Mouse (Mus musculus) CH12.LX (cell line): ENCODE data around the gene Dirc2. TPM values are rescaled to one million over a fixed set of nuclear protein-coding genes. Genes with fewer than 3 reads are reported as not detected.

Source experiments
- DNase-seq: peaks from one replicate; pipeline ENCODE4 v3.0.0-alpha.2; 2013; ENCODE audit errors: extremely low read depth
- H3K27ac ChIP-seq: 2 replicates; pipeline ENCODE4 v1.5.1; 2012; ENCODE audit warnings: low read depth, mild to moderate bottlenecking, control low read depth, moderate library complexity; ENCODE audit not compliant: insufficient read depth
- H3K27me3 ChIP-seq: replicated peaks from 2 replicates; pipeline ENCODE3; 2012; ENCODE audit warnings: inconsistent platforms
- H3K36me3 ChIP-seq, 2 experiments: replicated peaks in 1 of 2; 2 replicates each; pipeline versions ENCODE3 to v1.6.1; 2012; ENCODE audit warnings: inconsistent platforms in 1 of 2, low read length in 1 of 2, mild to moderate bottlenecking in 1 of 2, mixed read lengths in 1 of 2, moderate library complexity in 1 of 2; ENCODE audit not compliant: control insufficient read depth in 1 of 2, insufficient read depth in 1 of 2
- H3K4me1 ChIP-seq, 2 experiments: 2 replicates each; pipeline ENCODE4 v1.6.1; 2012; ENCODE audit warnings: inconsistent platforms in 1 of 2, moderate library complexity in 1 of 2; ENCODE audit not compliant: insufficient read depth in 2 of 2, control insufficient read depth in 1 of 2
- H3K4me2 ChIP-seq: 2 replicates; pipeline ENCODE4 v1.6.1; 2012; ENCODE audit warnings: low read depth, mild to moderate bottlenecking, control low read depth; ENCODE audit not compliant: poor library complexity, insufficient read depth, severe bottlenecking
- H3K4me3 ChIP-seq, 3 experiments: fragments of 150-350 bp in 1 of 3; sonication (generic) in 1 of 3; replicated peaks in 1 of 3; 2 replicates each; pipeline versions ENCODE3 to v1.5.1; 2011 to 2012; ENCODE audit warnings: low read depth in 2 of 3, low read length in 2 of 3, mild to moderate bottlenecking in 2 of 3, moderate library complexity in 2 of 3, control low read depth in 1 of 3, improper control_type of control experiment in 1 of 3, inconsistent platforms in 1 of 3, mixed read lengths in 1 of 3; ENCODE audit not compliant: poor library complexity in 1 of 3
- H3K79me2 ChIP-seq: replicated peaks from 2 replicates; pipeline ENCODE4 v1.6.1; 2012; ENCODE audit warnings: mild to moderate bottlenecking, moderate library complexity; ENCODE audit not compliant: control insufficient read depth, poor library complexity, insufficient read depth, severe bottlenecking; ENCODE audit errors: extremely low read depth
- H3K9ac ChIP-seq: 2 replicates; pipeline ENCODE4 v1.6.1; 2012; ENCODE audit warnings: low read depth, mild to moderate bottlenecking, control low read depth, moderate library complexity; ENCODE audit not compliant: insufficient read depth
- H3K9me3 ChIP-seq: replicated peaks from 2 replicates; pipeline ENCODE3; 2012; ENCODE audit warnings: low read length, inconsistent platforms, mixed read lengths
- E2F4 ChIP-seq: IDR thresholded peaks from 2 replicates; pipeline ENCODE4 v1.6.1; 2011; ENCODE audit warnings: low read depth, low read length, improper control_type of control experiment; ENCODE audit not compliant: insufficient replicate concordance
- GABPA ChIP-seq: IDR thresholded peaks from 2 replicates; pipeline ENCODE4 v1.6.1; 2012; ENCODE audit warnings: low read depth, low read length, improper control_type of control experiment, inconsistent platforms; ENCODE audit not compliant: insufficient replicate concordance
- IRF4 ChIP-seq: IDR thresholded peaks from 2 replicates; pipeline ENCODE4 v1.6.1; 2014; ENCODE audit warnings: low read depth, mild to moderate bottlenecking, inconsistent platforms, low read length, improper control_type of control experiment
- JUN ChIP-seq: IDR thresholded peaks from 2 replicates; pipeline ENCODE4 v1.6.1; 2011; ENCODE audit warnings: low read depth, mild to moderate bottlenecking, low read length, improper control_type of control experiment, moderate library complexity; ENCODE audit not compliant: insufficient read depth
- JUND ChIP-seq: conservative IDR thresholded peaks from 2 replicates; pipeline ENCODE4 v1.6.1; 2011; ENCODE audit warnings: low read depth, low read length, improper control_type of control experiment
- MEF2A ChIP-seq: IDR thresholded peaks from 2 replicates; pipeline ENCODE4 v1.6.1; 2014; ENCODE audit warnings: low read depth, mild to moderate bottlenecking, inconsistent platforms, low read length, improper control_type of control experiment, borderline replicate concordance
- MXI1 ChIP-seq: IDR thresholded peaks from 2 replicates; pipeline ENCODE4 v1.6.1; 2011; ENCODE audit warnings: mild to moderate bottlenecking, low read depth, low read length, improper control_type of control experiment
- NELFE ChIP-seq: IDR thresholded peaks from 2 replicates; pipeline ENCODE4 v1.6.1; 2011; ENCODE audit warnings: low read depth, low read length, improper control_type of control experiment
- NRF1 ChIP-seq: IDR thresholded peaks from 2 replicates; pipeline ENCODE4 v1.6.1; 2014; ENCODE audit warnings: low read depth, mild to moderate bottlenecking, inconsistent platforms, low read length, improper control_type of control experiment, moderate library complexity
- PAX5 ChIP-seq: IDR thresholded peaks from 2 replicates; pipeline ENCODE4 v1.6.1; 2012; ENCODE audit warnings: low read length, inconsistent platforms, mixed read lengths
- SIN3A ChIP-seq: IDR thresholded peaks from 2 replicates; pipeline ENCODE4 v1.6.1; 2012; ENCODE audit warnings: low read length, improper control_type of control experiment, inconsistent platforms
- TBP ChIP-seq: conservative IDR thresholded peaks from 2 replicates; pipeline ENCODE4 v1.6.1; 2011; ENCODE audit warnings: low read depth, low read length, improper control_type of control experiment
- TCF12 ChIP-seq: IDR thresholded peaks from 2 replicates; pipeline ENCODE4 v1.6.1; 2014; ENCODE audit warnings: low read depth, mild to moderate bottlenecking, inconsistent platforms, low read length, improper control_type of control experiment
- UBTF ChIP-seq: IDR thresholded peaks from 2 replicates; pipeline ENCODE4 v1.6.1; 2012; ENCODE audit warnings: low read depth, mild to moderate bottlenecking, inconsistent platforms, low read length, improper control_type of control experiment, moderate library complexity
- USF2 ChIP-seq: conservative IDR thresholded peaks from 2 replicates; pipeline ENCODE4 v1.6.1; 2011; ENCODE audit warnings: low read depth, low read length, improper control_type of control experiment
- ZC3H11A ChIP-seq: IDR thresholded peaks from 2 replicates; pipeline ENCODE4 v1.6.1; 2012; ENCODE audit warnings: low read depth, mild to moderate bottlenecking, inconsistent platforms, low read length, improper control_type of control experiment
- ZKSCAN1 ChIP-seq: IDR thresholded peaks from 2 replicates; pipeline ENCODE4 v1.6.1; 2012; ENCODE audit warnings: low read depth, inconsistent platforms, low read length, improper control_type of control experiment, borderline replicate concordance
- dilution Hi-C: fragments of 300-500 bp; cut with MboI; formaldehyde crosslinking; loops from 2 replicates; pipeline ENCODE4 v1.14.3; 2020; ENCODE audit warnings: low sequenced_read_pairs; ENCODE audit not compliant: extremely low pct_unique_long_range_greater_than_20kb, extremely low pct_ligation_motif_present
- in situ Hi-C: fragments of 300-500 bp; cut with MboI; formaldehyde crosslinking; loops from 3 replicates; pipeline ENCODE4 v1.14.3; 2019; ENCODE audit warnings: low sequenced_read_pairs, low pct_ligation_motif_present, low pct_unique_long_range_greater_than_20kb, mixed read lengths
- polyA plus RNA-seq: library from polyadenylated mRNA; unstranded; fragments of >175 nt; gene quantifications from 2 replicates; pipeline ENCODE4 v1.2.1, GENCODE M21; 2012; ENCODE audit warnings: low read depth; ENCODE audit not compliant: insufficient read length
- total RNA-seq, 2 experiments: library from RNA; depleted of rRNA; stranded (reverse); fragments of 300-350 nt in 1 of 2; fragments of >200 nt in 1 of 2; gene quantifications; 2 replicates each; pipeline ENCODE4 v1.2.3; 2012 to 2014

Gene Dirc2
- total and polyA plus RNA-seq, 3 experiments, result 5.7 to 6.9 (median 6.8) TPM

GRCm38 (mm10) chr16:35707004-35707403 lies 62.2 kb downstream of the Dirc2 start:
- dilution Hi-C loops, result no loop called here
- Histone ChIP-seq H3K27me3 (no peaks in the 10 kb centered on the region), H3K79me2 (no peaks in the 10 kb centered on the region), H3K4me3 (no peak overlapping the region), H3K27ac (no peak overlapping the region), H3K9me3 (no peaks in the 10 kb centered on the region), H3K4me2 (no peak overlapping the region), H3K9ac (no peak overlapping the region), H3K36me3 (peaks cover 6 to 61% of the 10 kb centered on the region in 2 experiments), H3K4me1 (peaks cover 0 to 12% of the 10 kb centered on the region in 2 experiments; a peak in 2 of 4 replicates)
- TF ChIP-seq NELFE, result no peak
- no peak for TF ChIP-seq ZC3H11A
- TF ChIP-seq GABPA, result no peak
- TF ChIP-seq IRF4, result no peak
- TF ChIP-seq NRF1, result no peak
- TF ChIP-seq SIN3A, result no peak
- TF ChIP-seq MXI1, result no peak
- TF ChIP-seq ZKSCAN1, result no peak
- no peak for DNase-seq
- in situ Hi-C loops, result no loop called here

- in situ Hi-C loops, result no loop called here
- peaks cover 18 to 70% of the 10 kb centered on the region in 2 experiments for H3K36me3 ChIP-seq
- H3K9ac ChIP-seq, result no peak overlapping the region
- TF ChIP-seq TCF12, result no peak
- no peak for TF ChIP-seq USF2
- TF ChIP-seq JUND, result no peak
- TF ChIP-seq E2F4, result no peak
- no peak for TF ChIP-seq NRF1
- no peak for TF ChIP-seq MEF2A
- no peak for TF ChIP-seq TBP
- TF ChIP-seq SIN3A, result no peak
- TF ChIP-seq UBTF, result no peak
- no peak for TF ChIP-seq PAX5
- no peak for TF ChIP-seq MXI1
- no peak for TF ChIP-seq JUN
- no peak for TF ChIP-seq NELFE
- H3K4me3 ChIP-seq, result no peak overlapping the region
- H3K27me3 ChIP-seq, result no peaks in the 10 kb centered on the region
- no peak for DNase-seq
- dilution Hi-C loops, result no loop called here
- H3K4me1 ChIP-seq, result peaks cover 0 to 12% of the 10 kb centered on the region in 2 experiments; a peak in 2 of 4 replicates
- no peaks in the 10 kb centered on the region for H3K79me2 ChIP-seq
- no peak overlapping the region for H3K27ac ChIP-seq
- H3K4me2 ChIP-seq, result no peak overlapping the region
- no peaks in the 10 kb centered on the region for H3K9me3 ChIP-seq
Measured at GRCm38 (mm10) chr16:35704796-35705195, 64.4 kb downstream of the Dirc2 start.
